Mouse (Mus musculus) kidney, embryonic 16.5 days (tissue): ENCODE data around the gene Kbtbd8. TPM values are rescaled to one million over a fixed set of nuclear protein-coding genes. Genes with fewer than 3 reads are reported as not detected.

Source experiments
- ATAC-seq: fragments of 200-750 bp; cut with Nextera tagmentation; 2 replicates; pipeline ENCODE4 v1.8.0; 2017; ENCODE audit warnings: moderate TSS enrichment; ENCODE audit not compliant: low FRiP score, low TSS enrichment
- H3K27ac ChIP-seq: fragments of 300-500 bp; sonication (generic); 2 replicates; pipeline ENCODE4 v1.5.1; 2014; ENCODE audit warnings: low read length
- H3K27me3 ChIP-seq: fragments of 300-500 bp; sonication (generic); 2 replicates; pipeline ENCODE4 v1.6.1; 2014; ENCODE audit warnings: low read length, control low read depth, mixed read lengths; ENCODE audit not compliant: insufficient read depth
- H3K36me3 ChIP-seq: fragments of 300-500 bp; sonication (generic); 2 replicates; pipeline ENCODE4 v1.6.1; 2014; ENCODE audit warnings: low read length, control low read depth, mixed read lengths; ENCODE audit not compliant: insufficient read depth
- H3K4me1 ChIP-seq: fragments of 300-500 bp; sonication (generic); 2 replicates; pipeline ENCODE4 v1.6.1; 2014; ENCODE audit warnings: low read length, control low read depth, mixed read lengths; ENCODE audit not compliant: insufficient read depth
- H3K4me2 ChIP-seq: fragments of 300-500 bp; sonication (generic); replicated peaks from 2 replicates; pipeline ENCODE4 v1.6.1; 2014; ENCODE audit warnings: low read depth, low read length
- H3K4me3 ChIP-seq: fragments of 300-500 bp; sonication (generic); 2 replicates; pipeline ENCODE4 v1.5.1; 2014; ENCODE audit warnings: mild to moderate bottlenecking, low read length
- H3K9ac ChIP-seq: fragments of 300-500 bp; sonication (generic); replicated peaks from 2 replicates; pipeline ENCODE4 v1.6.1; 2014; ENCODE audit warnings: low read length
- H3K9me3 ChIP-seq: fragments of 300-500 bp; sonication (generic); 2 replicates; pipeline ENCODE4 v1.6.1; 2016; ENCODE audit warnings: low read length, control low read depth
- WGBS: fragments of 180-500 bp; shearing (Covaris S2); extraction: QIAGEN DNeasy Blood & Tissue Kit; methylation state at CpG from one replicate; pipeline ENCODE4 v1.1.7; 2014; 5-methylcytosine and 5-hydroxymethylcytosine counted together
- polyA plus RNA-seq: library from polyadenylated mRNA; unstranded; fragments of >200 nt; fragmentation: Nextera tagmentation; extraction: Ambion mirVana; gene quantifications from 2 replicates; pipeline ENCODE4 v1.2.1, GENCODE M21; 2015

Gene Kbtbd8
- polyA plus RNA-seq, result 3.2 and 3.8 TPM in 2 replicates

DNA sequence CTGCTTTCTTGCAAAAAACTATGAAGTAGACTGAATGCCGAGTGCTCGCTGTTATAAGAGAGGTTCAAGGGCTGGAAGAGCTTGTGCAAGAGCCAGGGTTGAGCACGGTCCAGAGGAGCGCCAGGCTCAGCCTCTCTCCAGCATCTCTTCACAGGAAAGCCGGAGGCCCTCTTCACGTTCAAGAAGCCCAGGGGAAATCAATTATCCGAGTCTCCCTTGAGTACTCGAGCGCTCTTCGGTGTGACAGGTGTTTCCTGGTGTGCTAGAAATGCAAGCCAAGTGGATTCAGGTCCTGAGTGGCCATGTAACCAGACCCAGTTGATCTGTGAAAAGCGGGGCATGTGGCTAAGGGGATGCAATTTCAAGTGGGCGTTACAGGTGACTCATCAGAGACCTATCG lies at the start of gene Kbtbd8:
Gene Kbtbd8, plus strand, starts transcription at position 295 of the 400 bp plus-strand sequence.
- peak within 1 kb of the TSS; percentile 92 for H3K4me3 ChIP-seq
- no peaks in the 10 kb centered on the region for H3K9me3 ChIP-seq
- ATAC-seq, result peak; percentile 14
- peak within 1 kb of the TSS; percentile 60 for H3K4me2 ChIP-seq
- peak within 1 kb of the TSS; percentile 76 for H3K9ac ChIP-seq
- peak within 1 kb of the TSS; percentile 65; the same call in 1 of the 2 replicates for H3K27ac ChIP-seq
- no peaks in the 10 kb centered on the region for H3K36me3 ChIP-seq
- peaks cover 6% of the 10 kb centered on the region for H3K27me3 ChIP-seq
- peaks cover 5% of the 10 kb centered on the region; the same call in 1 of the 2 replicates for H3K4me1 ChIP-seq
- 18% methylated on average over 13 of the region's 13 CpGs for WGBS

DNA sequence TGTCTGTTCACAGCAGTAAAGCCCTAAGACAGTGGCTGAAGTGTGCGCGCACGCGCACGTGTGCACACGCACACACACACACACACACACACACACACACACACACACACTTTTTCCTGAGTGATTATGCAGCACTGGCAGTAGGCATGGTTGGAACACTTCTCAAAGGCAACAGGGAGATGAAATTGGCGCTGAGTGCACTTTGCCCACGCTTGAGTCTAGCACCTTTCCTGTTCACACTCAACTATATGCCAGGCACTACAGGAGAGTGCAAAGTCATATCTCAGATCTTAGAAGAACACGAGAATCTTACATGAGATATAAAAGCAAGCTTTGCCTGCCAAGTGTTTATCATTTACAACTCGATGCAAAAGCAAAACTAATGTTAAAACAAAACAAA lies 47.3 kb upstream of the Kbtbd8 start:
- no peak overlapping the region for H3K4me2 ChIP-seq
- 92% methylated on average over 10 of the region's 10 CpGs for WGBS
- ATAC-seq, result no peak
- H3K27me3 ChIP-seq, result no peaks in the 10 kb centered on the region
- H3K4me1 ChIP-seq, result no peaks in the 10 kb centered on the region
- H3K36me3 ChIP-seq, result no peaks in the 10 kb centered on the region
- no peaks in the 10 kb centered on the region for H3K9me3 ChIP-seq
- no peak overlapping the region for H3K9ac ChIP-seq
- H3K4me3 ChIP-seq, result no peak overlapping the region
- H3K27ac ChIP-seq, result no peak overlapping the region

DNA sequence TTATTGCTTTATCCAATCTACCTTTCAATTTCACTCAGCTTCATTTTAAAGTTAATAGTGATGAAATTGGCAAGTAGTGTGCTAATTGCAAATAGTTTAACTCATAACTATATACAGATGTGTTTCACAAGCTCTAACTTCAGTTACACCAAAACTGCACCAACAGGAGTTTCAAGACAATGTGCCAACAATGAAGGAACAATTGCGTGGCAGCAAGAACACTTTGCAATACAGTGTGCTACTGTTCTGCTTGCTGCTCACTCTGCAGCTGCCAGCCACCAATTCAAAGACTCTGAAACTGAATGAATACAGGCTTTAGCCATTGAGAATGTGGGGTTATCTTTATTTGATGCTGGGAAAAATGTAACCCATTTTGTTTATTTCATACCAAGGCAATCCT lies 31.8 kb upstream of the Kbtbd8 start:
- Histone ChIP-seq H3K27ac (no peak overlapping the region), H3K36me3 (no peaks in the 10 kb centered on the region), H3K9ac (no peak overlapping the region), H3K4me3 (no peak overlapping the region), H3K9me3 (no peaks in the 10 kb centered on the region), H3K27me3 (no peaks in the 10 kb centered on the region), H3K4me2 (no peak overlapping the region), H3K4me1 (no peaks in the 10 kb centered on the region)
- ATAC-seq, result no peak
- WGBS, result 73% methylated on average over 1 of the region's 1 CpGs

DNA sequence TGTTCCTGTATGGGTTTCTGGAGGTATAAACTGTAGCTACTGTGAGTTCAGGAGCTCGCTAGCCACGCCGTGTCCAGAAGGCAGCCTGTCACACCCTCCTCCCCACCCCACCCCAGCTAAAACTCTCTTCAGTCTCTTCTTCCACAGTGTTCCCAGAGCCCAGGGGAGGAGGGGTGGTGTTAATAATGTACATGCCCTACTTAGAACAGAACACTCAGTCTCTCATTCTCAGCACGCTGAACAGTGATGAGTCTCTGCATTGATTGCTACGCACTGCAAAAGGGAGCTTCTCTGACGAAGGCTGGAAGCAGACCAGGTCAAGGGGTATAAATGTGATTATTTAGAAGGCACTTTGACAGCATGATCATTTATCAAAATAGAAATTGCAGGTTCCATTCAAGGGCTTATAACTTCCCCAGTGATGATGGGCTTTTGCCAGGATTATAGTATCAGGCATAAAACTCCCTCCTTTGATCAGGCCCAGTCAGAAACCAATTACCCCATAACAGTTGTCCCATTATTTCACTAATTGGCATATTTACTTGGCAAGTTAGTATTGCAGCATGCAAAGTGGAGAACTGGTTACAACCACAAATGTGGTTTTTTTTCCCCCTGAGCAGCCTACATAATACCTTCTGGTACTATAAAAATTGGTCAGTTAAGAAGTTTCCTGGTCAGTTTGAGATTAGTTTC lies 29.7 kb upstream of the Kbtbd8 start:
- Histone ChIP-seq H3K9ac (no peak overlapping the region), H3K36me3 (no peaks in the 10 kb centered on the region), H3K27ac (no peak overlapping the region), H3K27me3 (no peaks in the 10 kb centered on the region), H3K4me3 (no peak overlapping the region), H3K9me3 (no peaks in the 10 kb centered on the region), H3K4me2 (no peak overlapping the region), H3K4me1 (no peaks in the 10 kb centered on the region)
- WGBS, result 75% methylated on average over 6 of the region's 6 CpGs
- no peak for ATAC-seq

DNA sequence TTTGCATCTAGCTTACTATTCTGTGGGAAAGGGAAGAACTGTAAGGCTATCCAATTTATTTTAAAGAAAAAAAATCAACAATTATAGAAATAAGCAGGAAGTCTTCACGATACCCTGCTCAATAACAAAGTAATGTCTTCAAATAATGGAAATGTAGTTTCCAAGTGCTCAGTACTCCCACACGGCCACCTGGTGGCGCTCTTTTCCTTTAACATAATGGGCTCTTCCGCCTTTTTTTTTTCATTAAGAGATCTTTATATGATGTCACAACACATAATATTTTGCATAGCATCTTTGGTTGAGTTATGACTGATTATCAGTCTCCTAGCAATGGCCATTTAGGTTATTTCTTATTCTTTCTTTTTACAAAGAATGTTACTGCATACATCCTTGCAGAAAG lies 29.0 kb upstream of the Kbtbd8 start:
- Histone ChIP-seq H3K4me2 (no peak overlapping the region), H3K9me3 (no peaks in the 10 kb centered on the region), H3K4me1 (no peaks in the 10 kb centered on the region), H3K27ac (no peak overlapping the region), H3K27me3 (no peaks in the 10 kb centered on the region), H3K9ac (no peak overlapping the region), H3K4me3 (no peak overlapping the region), H3K36me3 (no peaks in the 10 kb centered on the region)
- no peak for ATAC-seq
- WGBS, result 50% methylated on average over 4 of the region's 4 CpGs

DNA sequence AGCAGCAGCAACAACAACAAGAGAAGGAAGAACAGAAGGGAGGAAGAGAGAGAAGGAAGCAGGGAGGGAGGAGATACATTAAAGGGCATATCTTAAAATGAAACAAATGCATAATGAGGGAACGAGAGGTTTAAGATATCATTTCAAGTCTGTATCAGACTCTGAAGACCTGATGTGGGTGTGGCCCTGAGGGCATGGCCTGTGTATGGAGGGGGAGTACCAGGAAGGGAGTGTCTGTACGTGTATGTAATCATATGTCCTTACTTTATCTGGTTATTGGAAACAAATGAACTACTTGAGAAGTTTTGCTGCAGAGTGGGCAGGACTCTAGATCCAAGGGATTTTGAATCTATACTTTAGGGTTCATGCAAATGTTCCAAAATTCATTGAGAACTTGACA lies 22.3 kb upstream of the Kbtbd8 start:
- H3K9ac ChIP-seq, result no peak overlapping the region
- no peak overlapping the region for H3K4me2 ChIP-seq
- H3K4me3 ChIP-seq, result no peak overlapping the region
- 0 out of 2 replicates have a peak, but pooled peaks cover 3% of the 10 kb centered on the region for H3K4me1 ChIP-seq
- H3K27me3 ChIP-seq, result no peaks in the 10 kb centered on the region
- no peaks in the 10 kb centered on the region for H3K9me3 ChIP-seq
- no peak overlapping the region for H3K27ac ChIP-seq
- H3K36me3 ChIP-seq, result no peaks in the 10 kb centered on the region
- ATAC-seq, result no peak
- 56% methylated on average over 2 of the region's 2 CpGs for WGBS

DNA sequence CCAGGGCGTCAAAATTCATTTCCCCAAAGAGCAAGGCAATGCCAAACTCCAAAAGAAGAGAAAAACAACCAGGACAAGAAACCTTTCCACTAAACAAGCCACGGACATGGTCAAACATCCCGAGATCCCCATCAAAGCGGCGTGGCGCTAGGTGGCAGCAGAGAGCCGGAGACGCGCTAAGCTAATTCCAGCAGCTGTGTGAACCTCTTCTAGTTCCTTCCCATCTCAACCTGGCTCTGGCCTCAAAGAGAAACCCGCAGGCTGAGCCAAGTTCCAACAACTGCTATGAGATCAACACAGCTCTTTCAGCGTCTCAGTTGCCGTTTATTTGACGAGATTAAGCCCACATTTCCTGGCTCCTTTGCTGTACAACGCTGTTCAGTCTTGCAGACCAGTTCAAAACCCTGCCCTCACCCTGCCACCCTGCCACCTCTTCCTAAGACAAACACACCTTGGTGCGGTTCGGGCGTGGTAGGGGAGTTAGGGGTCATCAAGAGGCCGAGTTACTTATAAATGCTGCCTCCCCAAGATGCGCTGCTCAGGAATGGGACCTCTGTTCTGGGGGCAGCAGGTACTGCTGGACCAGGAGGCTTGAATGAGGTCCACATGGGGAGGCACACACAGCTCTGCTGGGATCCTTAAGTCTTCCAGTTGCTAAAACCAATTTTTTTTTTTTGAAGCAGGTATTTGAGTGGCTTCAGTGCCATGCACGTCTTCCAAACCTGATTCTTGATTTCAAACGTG lies 18.5 kb upstream of the Kbtbd8 start:
- H3K4me2 ChIP-seq, result no peak overlapping the region; the same call in 1 of the 2 replicates
- 21% methylated on average over 21 of the region's 21 CpGs for WGBS
- ATAC-seq, result peak; percentile 49; the same call in 1 of the 2 replicates

DNA sequence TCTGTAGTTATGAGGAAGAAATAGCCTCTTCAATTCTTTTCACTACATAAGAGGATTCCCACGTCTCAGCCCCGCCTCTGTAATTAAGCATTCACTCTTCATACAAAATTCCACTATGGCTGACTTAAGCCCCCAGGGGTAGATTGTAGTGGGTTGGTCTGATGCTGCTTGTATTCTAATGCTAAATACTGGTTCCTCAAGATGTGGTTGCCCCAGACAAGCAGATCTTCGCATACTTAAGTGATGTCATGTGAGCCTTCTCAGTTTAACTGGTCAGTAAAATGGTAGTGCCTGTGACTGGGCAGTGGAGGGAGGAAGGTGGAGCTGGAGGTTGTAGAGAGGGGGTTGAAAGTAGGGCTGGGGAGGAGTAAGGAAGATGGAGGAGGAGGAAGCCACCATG lies 13.3 kb upstream of the Kbtbd8 start:
- WGBS, result 52% methylated on average over 3 of the region's 3 CpGs
- no peaks in the 10 kb centered on the region for H3K27me3 ChIP-seq
- no peaks in the 10 kb centered on the region for H3K4me1 ChIP-seq
- no peak overlapping the region for H3K9ac ChIP-seq
- no peak for ATAC-seq
- H3K36me3 ChIP-seq, result no peaks in the 10 kb centered on the region
- H3K27ac ChIP-seq, result no peak overlapping the region
- no peak overlapping the region for H3K4me2 ChIP-seq
- no peak overlapping the region for H3K4me3 ChIP-seq
- no peaks in the 10 kb centered on the region for H3K9me3 ChIP-seq

More for the DNA sequence above, 18.5 kb upstream of the Kbtbd8 start:
- Histone ChIP-seq H3K4me1 (0 out of 2 replicates have a peak, but pooled peaks cover 3% of the 10 kb centered on the region), H3K9ac (no peak overlapping the region), H3K4me3 (no peak overlapping the region), H3K27ac (no peak overlapping the region), H3K9me3 (no peaks in the 10 kb centered on the region), H3K27me3 (no peaks in the 10 kb centered on the region), H3K36me3 (no peaks in the 10 kb centered on the region)

DNA sequence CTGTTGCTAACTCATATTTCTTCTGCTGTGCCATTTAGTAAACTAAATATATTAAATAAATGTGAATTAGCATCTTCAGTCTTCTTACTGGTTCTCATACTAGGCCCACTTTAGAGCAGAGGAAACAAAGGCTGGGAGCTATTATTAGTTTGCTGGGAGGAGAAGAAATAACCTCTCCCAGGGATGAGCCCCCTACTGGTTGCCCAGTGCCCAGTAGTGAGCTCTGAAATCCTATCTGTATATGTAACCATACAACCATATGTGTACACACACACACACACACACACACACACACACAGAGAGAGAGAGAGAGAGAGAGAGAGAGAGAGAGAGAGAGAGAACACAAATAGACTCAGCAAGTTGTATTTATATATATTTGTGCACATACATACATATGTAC lies 8.6 kb upstream of the Kbtbd8 start:
- H3K36me3 ChIP-seq, result no peaks in the 10 kb centered on the region
- H3K4me1 ChIP-seq, result no peaks in the 10 kb centered on the region

More for the DNA sequence above, 8.6 kb upstream of the Kbtbd8 start:
- no peak overlapping the region for H3K4me2 ChIP-seq
- H3K4me3 ChIP-seq, result no peak overlapping the region
- ATAC-seq, result no peak
- H3K9me3 ChIP-seq, result no peaks in the 10 kb centered on the region
- no peak overlapping the region for H3K9ac ChIP-seq
- no peak overlapping the region for H3K27ac ChIP-seq
- H3K27me3 ChIP-seq, result no peaks in the 10 kb centered on the region
